ENCODE assay signal across 8 mouse cellular contexts in the genomic region with DNA sequence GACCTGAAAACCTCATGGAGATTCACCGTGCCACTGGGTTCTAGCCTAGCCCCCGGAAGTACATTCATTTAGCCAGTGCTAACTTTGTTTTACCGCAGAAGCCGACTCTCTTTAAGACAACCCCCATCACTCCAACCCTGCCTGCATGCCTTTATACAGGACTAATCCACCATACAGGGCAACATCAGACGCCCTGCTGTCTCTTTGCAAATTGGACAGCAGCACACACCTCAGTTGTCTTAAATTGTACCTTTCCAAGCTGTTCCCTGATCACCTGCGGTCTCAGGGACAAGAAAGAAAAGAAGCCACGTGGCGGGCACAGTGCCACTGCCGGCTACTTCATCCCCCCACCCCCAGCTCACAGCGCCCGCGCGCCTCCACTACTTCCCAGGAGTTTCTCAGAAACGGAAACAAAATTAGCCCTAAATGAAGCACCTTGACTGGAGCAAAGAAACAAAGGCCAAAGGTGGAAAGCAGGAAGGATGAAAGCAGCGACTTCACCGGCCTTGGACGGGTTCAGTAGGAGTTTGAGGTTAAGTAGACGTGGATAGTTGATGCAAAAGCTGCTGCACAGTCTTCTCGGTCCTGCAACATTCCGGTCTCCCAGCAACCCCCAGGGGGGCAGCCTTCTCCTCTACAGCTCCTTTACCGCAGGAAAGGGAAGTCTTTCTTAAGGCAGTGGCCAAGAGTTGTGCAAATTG.
DNase-seq lines count a peak whose midpoint lies in the region; ATAC-seq lines count a peak whose summit lies in the region.

No protein-coding gene starts in this region.

- peak overlapping the region; percentile 30 for H3K4me3 ChIP-seq in heart, embryonic 15.5 days
- H3K4me3 ChIP-seq in midbrain, embryonic 13.5 days (replicated peaks), result no peak overlapping the region

- peak; percentile 23 for DNase-seq in ovary, postnatal 36 days (ENCODE audit: low spot score)
- no peak for DNase-seq in ovary, adult 18-20 months (ENCODE audit: low spot score)
- DNase-seq in kidney, postnatal 14 days, result peak; percentile 63
- no peak for DNase-seq in right cerebral cortex, postnatal 14 days
- no peak for DNase-seq in adrenal gland, adult 18-20 months (ENCODE audit: low spot score in 2 of 2)
- DNase-seq in MN1 (ENCODE audit: low spot score), result no peak

- no peak overlapping the region for H3K27ac ChIP-seq in heart, embryonic 15.5 days
- no peak overlapping the region for H3K27ac ChIP-seq in midbrain, embryonic 13.5 days

- peaks cover 15% of the 10 kb centered on the region for H3K27me3 ChIP-seq in heart, embryonic 15.5 days
- H3K27me3 ChIP-seq in midbrain, embryonic 13.5 days, result peaks cover 15% of the 10 kb centered on the region; the same call in 1 of the 2 replicates

- H3K36me3 ChIP-seq in heart, embryonic 15.5 days, result no peaks in the 10 kb centered on the region
- H3K36me3 ChIP-seq in midbrain, embryonic 13.5 days, result no peaks in the 10 kb centered on the region

- no peaks in the 10 kb centered on the region for H3K9me3 ChIP-seq in heart, embryonic 15.5 days (replicated peaks)
- H3K9me3 ChIP-seq in midbrain, embryonic 13.5 days, result no peaks in the 10 kb centered on the region

- ATAC-seq in heart, embryonic 15.5 days (replicated peaks; ENCODE audit: insufficient number of reproducible peaks, insufficient read depth, low FRiP score, low read depth), result no peak
- ATAC-seq in midbrain, embryonic 13.5 days, result peak; percentile 15; the same call in 1 of the 2 replicates

- H3K9ac ChIP-seq in heart, embryonic 15.5 days, result no peak overlapping the region
- H3K9ac ChIP-seq in midbrain, embryonic 13.5 days (replicated peaks), result no peak overlapping the region

- H3K4me2 ChIP-seq in heart, embryonic 15.5 days, result peak overlapping the region; percentile 79
- peak overlapping the region; percentile 39 for H3K4me2 ChIP-seq in midbrain, embryonic 13.5 days (replicated peaks)

- peaks cover 20% of the 10 kb centered on the region for H3K4me1 ChIP-seq in heart, embryonic 15.5 days (replicated peaks)
- H3K4me1 ChIP-seq in midbrain, embryonic 13.5 days (replicated peaks), result peaks cover 27% of the 10 kb centered on the region

- WGBS in heart, embryonic 15.5 days, result 11% methylated on average over 21 of the region's 21 CpGs
- 4% methylated on average over 21 of the region's 21 CpGs for WGBS in midbrain, embryonic 13.5 days

Comparison
In these comparisons a context has a peak if more than half of its experiments do, and no peak if none do; other contexts are left out.
1. DNase-seq: peak in ovary, postnatal 36 days (single experiment) and kidney, postnatal 14 days (single experiment); none in ovary, adult 18-20 months (single experiment), right cerebral cortex, postnatal 14 days (single experiment), adrenal gland, adult 18-20 months (0 of 2) and MN1 (single experiment).